Mouse (Mus musculus) heart, postnatal 14 days (tissue): ENCODE measurements at regions not wholly inside any gene's neighbourhood (a gene's known extent, or its start where the extent isn't known, plus 50 kb on each side); places are given as distances from the start of the nearest gene placed in this dataset.
"Not testable (repeated sequence)": the region's sequence is repeated elsewhere in the genome, so short reads cannot be mapped to it uniquely, and the experiment has no call there.

Experiments
- DNase-seq, 2 experiments: peaks; one replicate each; pipeline ENCODE4 v3.0.0; 2021 to 2022
- intact Hi-C: fragments of 180-260 bp; cut with DNase I; formaldehyde crosslinking; loops from one replicate; pipeline ENCODE4 v1.15.1; 2025
- microRNA-seq, 2 experiments: library from miRNA; unstranded; fragments of <30 nt; microRNA quantifications; one replicate each; pipeline ENCODE4 v1.2.0; 2021 to 2022

DNA sequence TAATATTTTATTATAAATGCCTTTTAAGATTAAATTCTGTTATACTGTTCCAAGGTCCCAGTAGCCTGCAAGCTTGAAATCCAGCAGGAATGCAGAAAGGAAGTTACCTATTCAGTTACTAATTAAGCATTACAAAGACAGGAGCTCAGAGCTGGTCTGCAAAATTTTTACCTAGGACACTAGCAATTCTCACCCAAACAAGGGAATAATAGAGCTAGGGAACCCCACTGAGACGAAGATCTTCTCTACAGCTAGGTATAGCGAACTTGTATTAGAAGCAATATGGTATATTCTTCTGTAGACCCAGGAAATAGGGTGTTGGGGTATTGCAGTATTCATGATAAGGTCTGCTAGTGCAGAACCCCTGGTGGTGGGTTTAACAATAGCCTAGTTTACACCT lies 227.7 kb upstream of the Steap4 start:
- intact Hi-C loops, DNase-seq: not testable (repeated sequence)

DNA sequence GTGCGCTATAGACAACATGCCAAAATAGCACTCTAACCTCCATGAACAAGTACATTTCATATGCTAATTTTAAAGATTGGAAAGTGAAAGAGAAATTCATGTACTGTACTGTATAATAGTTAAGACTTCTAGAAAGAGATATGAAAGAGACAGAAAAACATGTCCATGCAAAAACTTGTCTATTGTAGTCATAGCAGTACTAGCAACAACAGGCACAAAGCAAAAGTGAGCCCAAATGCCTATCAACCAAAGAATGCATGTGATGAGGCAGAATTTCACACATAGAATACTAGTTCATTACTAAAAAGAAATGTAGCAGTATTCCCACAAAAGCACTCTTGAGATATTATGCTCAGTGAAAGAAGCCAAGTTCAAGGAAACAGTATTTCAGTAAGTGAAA lies 180.4 kb upstream of the Steap4 start:
- no peak for DNase-seq
- intact Hi-C loops: no loop called here

DNA sequence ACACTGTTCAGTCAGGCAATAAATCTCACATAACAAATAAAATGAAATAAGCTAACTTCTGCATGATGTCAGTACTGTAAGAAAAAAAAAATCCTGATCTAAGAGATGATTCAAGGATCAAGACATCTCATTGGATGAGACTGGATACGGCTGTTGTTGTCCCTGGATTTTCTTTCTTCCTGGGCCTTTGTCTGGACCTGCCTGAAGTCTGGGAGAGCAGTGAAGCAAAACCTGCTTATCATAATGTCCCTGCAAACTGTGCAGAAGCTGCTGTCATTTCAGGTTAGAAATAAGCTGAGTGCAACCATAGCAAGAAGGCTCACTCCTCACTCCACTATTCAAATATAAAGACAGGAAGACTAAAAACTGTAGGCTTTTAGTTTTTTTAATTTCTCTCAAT lies 178.0 kb upstream of the Steap4 start:
- no peak for DNase-seq
- intact Hi-C loops: no loop called here

DNA sequence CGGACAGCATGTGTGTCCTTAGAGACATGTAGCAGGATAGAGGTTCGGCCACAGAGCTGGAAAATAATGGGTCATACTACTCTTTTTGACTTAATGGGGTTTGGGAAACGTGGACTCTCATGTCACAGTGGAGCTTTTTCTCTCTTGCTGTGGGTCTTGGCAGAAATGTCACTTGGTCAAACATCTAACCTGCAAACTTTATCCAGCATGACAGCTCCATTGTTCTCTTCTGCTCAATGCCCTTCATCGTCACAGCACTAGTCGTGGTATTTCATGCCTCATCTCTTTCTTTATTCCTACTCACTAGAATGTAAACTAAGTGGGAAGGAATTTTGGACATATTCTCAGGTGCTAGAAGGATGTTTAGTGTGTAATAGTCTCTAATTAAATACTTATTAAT lies 171.9 kb upstream of the Steap4 start:
- intact Hi-C loops: no loop called here

DNA sequence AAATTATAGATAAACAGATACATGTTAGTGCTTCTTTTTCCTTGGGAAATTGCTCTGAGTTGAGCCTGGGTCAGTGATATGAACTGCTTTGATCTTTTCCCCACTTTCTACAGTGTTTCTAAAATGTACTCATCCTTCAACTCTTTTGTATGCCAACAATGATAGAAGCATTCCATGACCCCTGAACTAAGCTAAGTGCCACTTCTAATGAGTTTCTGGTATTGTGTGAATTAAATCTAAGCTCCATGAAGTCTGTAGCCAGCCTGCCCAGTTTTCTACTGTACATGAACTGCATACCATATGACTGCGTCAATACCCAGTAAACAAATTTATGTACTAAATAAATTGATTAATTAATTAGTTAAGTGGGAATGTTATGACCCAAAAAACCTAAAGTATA lies 171.1 kb upstream of the Steap4 start:
- intact Hi-C loops: no loop called here
- no peak for DNase-seq

More for the DNA sequence above, 171.9 kb upstream of the Steap4 start:
- no peak for DNase-seq

DNA sequence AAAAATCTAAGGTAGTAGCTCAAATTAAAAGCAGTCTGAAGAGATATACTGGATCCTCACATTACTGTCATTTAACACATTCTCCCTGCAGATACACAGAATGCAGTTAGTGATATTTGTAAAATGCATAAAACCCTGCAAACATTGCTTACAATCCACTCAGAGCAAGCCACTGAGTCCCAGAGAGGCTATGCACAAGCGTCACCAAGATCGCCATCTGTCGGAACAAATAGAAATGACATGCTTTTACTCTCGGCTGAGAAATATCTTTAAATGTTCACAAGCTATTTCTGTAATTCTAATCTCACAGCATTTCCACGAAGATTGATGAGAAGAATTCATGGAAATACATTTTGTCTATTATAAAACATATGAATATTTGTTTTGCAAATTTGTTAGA lies 139.7 kb upstream of the Steap4 start:
- DNase-seq: no peak
- intact Hi-C loops: no loop called here

DNA sequence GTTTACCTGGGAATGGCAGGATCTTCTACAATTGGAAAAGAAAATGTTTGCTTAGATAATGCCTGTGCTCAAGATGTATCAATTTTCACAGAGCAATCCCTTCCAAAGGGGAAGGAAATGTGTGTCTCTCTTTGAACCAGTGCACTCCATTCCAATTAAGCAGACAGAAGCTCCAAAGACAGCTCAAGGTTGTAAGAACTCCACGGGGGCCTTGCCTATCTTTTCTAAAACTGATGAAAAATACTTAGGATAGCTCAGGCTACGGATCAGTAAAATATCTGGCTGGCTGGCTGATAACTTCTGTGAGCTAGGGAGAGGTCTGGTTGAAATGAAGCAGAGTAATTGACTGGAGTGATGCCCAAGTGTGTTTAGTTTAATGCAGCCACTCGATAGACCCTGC lies 138.6 kb upstream of the Steap4 start:
- no peak for DNase-seq
- intact Hi-C loops: no loop called here

DNA sequence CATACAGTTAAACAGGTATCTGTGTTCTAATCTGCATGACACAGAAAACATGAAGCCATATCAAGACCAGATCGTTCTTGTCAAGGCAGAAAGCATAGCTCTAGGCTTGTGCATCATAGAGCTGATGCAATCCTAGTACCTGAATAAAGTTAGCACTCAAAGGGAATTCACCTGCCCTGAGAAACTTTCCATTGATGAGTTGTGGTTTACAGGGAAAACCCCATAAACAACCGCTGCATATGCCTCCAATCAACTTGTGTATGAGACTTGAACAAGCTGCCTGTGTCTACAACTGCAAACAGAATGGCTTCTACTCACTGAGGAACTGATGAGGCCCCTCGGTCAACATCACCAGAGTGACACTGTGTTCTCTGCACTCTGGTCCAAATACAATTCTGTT lies 130.6 kb upstream of the Steap4 start:
- DNase-seq: no peak
- intact Hi-C loops: no loop called here

DNA sequence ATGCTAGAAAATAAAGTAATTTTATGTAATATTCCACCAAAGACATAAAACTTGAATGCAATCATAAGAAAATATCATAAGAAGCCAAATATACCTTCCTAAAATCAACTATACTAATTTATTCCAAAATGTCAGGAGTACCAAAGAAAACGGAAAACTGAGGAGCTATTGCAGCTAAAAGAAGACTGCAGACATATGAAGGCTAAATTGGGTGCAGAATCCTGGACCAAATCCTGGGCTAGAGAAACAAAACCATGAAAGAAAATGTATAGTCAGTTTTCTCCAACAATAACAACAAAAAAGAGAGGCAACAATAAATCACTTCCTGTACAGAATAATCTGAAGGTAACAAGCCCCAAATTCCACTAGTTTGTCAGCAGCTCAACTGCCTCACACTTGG lies 126.4 kb upstream of the Steap4 start:
- intact Hi-C loops: no loop called here
- no peak for DNase-seq

DNA sequence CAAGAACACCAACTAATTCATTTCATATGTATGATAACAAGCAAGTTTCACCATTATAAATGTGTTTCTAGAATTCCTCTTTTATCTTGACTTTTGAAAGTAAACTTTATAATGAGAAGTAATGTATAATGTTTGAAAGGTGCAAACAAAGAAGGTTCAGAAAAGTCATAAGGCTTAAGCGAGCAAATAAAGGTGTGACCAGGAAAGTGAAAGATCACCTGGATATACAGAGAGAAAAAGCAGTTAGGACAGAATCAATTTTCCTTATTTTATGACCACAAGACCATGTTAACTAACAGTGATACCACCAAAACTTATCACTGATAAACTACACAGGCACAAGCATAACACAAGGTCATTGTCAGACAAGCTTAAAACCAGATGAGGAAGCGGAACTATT lies 97.2 kb upstream of the Steap4 start:
- intact Hi-C loops: no loop called here
- DNase-seq: no peak

DNA sequence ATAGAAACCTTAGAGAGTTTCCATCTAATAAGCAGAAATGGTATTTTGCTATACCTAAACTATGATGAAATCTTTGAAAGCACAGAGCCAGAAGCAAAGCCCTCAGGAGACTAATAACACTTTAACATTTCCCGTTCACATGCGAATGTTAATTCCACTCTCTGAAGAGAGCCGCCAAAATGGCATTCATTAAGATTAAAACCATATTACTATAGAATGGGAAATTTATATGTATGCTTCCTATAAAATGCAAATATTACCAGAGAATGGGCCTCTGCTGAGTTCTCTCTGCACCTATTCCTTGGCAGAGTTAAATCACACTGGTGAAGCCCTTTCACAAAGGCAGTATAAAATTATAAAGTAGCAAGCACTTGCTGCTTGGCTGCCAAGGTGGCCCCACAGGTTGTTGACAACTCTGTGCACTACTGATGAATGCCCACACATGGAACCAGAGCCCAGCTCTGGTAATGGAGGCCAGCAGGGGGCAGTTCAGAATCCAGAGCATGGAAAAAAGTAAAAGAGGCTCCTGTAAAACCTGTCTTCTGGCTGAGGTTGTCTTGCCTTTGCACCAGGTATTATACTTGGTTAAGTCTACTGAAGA lies 94.1 kb upstream of the Steap4 start:
- intact Hi-C loops: no loop called here

DNA sequence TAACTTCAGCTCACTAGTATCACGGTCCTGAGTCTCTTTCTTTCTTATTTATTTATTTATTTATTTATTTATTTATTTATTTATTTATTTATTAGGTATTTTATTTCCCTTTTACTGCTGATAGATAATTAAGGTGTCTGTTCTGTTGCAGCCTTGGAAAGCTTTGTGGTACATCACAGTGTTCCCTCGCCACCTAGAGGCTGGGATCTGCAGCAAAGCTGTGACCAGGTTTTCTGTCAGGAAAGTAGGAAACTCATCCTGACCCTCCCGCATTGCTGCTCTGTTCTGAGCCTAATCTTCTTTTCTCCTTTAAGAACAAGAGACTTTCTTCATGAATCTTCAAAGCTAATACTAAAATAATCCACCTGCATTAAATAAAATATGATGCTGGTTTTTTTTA lies 60.7 kb upstream of the Steap4 start:
- peak in 1 of 2 experiments; percentile 27 for DNase-seq
- intact Hi-C loops: no loop called here

More for the DNA sequence above, 94.1 kb upstream of the Steap4 start:
- DNase-seq: no peak

Small RNA genes lying in the stretch of these regions (microRNA-seq; reads per million reads assigned to microRNA genes)
- 0 reads per million in 2 experiments for gene Gm22196
